Mouse (Mus musculus): ENCODE measurements at regions not wholly inside any gene's neighbourhood (a gene's known extent, or its start where the extent isn't known, plus 50 kb on each side); places are given as distances from the start of the nearest gene placed in this dataset.

DNA sequence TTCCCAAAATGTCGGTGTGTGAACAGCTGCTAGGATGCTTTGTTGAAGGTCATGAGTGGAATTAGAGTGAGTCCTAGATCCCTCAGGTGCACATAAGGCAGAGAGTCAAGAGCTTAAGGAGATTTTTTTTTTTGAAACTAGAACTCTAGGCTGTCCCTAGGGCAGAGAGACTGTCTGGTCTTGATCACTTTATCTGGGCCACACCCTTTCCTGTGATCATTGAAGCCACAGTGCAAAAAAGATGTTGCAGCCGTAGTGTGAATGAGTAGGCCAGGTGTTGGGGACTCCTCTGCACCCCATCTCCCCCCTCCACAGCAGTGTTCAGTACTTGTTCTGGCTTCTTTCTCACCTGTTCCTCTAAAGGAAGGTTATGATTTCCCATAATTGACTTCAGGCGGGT is 153.9 kb downstream of the Katnal1 start:
- no peak for DNase-seq

DNA sequence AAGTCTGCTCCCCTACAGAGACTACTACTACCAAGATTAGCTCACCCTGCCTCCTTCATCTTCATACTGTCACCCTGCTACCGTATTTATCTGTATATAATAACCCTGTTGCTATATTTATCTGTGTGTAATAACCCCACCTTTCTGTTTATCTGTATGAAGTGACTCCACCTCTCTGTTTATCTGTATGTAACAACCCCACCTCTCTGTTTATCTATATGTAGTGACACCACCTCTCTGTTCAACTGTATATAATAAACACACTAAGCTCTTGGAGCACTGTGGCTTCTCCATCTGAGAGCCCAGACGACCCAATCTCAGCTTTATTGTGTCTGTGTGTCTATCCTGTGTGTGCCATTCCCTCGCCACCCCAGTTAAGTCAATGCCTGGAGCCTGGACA is 154.7 kb downstream of the Katnal1 start:
- no peak for DNase-seq

GRCm38 (mm10) chr5:148769452-148769851 is 159.7 kb downstream of the Katnal1 start:
- no peak for DNase-seq

DNA sequence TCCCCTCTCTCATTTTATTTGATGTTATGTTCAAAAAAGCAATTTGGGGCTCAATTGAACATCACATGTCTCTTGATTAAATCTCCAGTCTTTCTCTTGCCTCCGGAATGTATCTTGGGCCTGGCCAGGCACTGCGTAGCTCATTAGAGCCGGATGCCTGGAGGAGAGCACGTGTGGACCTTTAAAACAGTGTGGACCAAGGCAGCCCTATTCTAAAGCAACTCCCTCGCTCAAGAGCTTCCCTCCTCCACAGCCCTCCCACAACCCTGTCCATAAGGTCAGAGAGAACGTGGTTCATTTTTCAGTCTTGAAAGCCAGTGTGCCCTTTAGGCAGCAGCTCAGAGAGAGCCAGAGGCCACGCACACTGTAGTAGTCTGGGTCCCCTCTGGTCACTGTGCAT is 160.8 kb downstream of the Katnal1 start:
- no peak for DNase-seq

DNA sequence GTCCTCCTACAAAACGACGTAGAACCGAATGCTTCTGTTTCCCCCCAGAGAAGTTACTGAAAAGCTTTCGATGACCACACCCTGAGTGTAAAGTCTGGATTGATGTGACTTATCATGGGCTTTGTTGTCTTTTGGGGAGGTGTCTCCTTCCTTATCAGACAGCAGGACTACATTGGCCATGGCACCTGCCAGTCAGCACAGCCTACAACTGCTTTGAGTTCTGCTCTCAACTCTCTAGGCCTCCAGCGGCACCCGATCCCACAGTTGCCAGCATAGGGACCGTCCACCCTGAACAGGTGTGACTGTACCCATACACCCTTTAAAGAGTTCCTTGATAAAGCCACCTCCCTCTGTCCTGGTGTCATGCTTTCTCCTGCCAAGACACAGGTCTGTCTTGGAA is 163.1 kb downstream of the Katnal1 start:
- no peak for DNase-seq

DNA sequence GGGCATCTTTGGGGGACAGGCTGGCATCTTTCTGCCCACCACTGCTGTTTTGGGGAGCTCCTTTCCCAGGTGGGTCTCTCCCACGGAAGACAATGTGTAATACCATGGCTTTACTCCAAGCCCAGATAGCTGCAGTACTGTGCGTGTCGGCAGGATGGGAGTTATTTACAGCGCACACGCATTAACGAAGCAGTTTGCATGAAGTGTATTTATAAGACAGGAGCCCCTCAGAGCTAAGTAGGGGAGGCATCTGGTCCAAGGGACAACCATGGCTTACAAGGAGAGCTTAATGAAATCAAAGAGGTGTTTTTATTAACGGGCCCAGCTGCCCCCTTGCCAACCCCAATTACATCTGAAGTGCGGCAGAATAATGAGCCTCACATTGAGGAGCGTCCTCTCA is 169.0 kb downstream of the Katnal1 start:
- no peak for DNase-seq

DNA sequence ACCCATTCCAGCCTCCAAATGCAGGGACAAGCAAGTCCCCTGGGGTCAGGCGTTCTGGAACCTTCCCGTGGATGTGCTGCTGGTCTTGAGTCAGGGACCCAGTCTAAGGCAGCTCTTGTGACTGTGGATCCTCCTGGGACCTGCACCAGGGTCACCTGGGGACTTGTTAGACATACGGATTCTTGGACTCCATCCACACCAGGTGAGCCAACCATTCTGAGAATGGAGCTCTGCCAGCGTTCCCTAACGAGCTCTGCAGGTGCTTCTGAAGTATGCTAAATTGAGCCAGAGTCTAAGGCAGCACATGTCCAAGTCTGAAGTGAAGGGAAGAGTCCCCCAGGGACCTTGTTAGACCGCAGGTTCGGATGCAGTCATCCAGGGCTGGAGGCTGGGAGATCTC is 170.3 kb downstream of the Katnal1 start:
- no peak for DNase-seq

DNA sequence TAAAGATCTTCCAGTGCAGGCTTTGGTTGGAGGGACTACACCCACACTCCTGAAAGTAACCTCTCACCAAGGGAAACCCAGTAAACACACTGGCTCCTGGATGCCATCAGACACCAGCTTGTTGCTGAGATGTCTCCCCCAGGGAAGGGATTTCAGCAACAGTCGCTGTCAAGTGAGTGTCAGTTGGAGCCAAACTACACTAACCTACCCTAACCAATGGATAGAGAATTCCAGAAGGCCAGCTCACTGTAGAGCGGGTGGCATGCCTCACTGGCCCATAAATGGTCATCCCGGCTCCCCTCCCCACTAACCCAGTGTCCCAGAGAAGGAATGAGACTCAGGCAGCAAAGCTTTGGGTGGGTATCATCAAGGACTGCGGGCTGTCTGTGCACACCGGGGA is 171.4 kb downstream of the Katnal1 start:
- DNase-seq, result no peak

DNA sequence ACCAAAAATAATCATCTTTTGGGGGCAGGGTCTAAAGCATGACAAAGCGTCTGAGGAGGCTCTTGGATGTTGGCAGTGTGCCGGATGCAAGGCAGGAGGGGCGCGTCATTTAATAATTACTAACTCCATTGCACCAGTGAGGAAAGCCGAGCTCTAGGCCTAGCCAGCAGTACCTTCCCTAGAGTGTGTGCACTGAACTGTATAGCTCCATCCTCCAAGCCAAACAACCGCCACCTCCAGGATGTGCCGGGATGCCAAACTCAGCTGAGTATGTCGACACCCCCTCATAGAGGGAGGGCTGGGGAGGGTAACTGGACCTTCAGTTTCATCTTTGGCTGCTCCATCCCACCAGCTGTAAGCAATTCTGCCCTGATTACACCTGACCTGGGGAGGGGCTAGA is 171.9 kb downstream of the Katnal1 start:
- no peak for DNase-seq

GRCm38 (mm10) chr5:148756246-148756930 is 172.7 kb downstream of the Katnal1 start:
- DNase-seq, result no peak

- DNase-seq, result no peak
Measured at GRCm38 (mm10) chr5:148755807-148756206, 173.3 kb downstream of the Katnal1 start.

DNA sequence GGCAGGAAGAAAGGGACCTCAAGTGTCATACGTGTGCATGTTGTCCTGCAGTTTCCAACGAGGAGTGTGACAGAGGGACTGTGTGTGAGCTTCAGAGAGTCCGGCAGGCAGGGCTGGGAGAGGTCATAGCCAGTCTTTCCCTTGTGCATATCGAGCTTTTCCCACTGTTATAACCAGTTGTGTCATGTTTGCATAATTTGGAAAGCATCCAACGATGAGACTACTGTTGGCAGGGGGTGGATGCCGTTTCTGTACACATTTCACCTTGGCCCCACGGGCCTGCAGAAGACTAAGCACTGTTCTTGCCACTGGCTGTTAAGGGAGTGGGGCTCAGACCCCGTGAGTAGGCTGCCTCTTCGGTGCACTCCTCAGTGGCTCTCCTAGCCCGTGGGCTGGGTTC is 174.2 kb downstream of the Katnal1 start:
- no peak for DNase-seq

- DNase-seq, result no peak
Measured at GRCm38 (mm10) chr5:148754363-148754762, 174.8 kb downstream of the Katnal1 start.

GRCm38 (mm10) chr5:148753457-148753856 is 175.7 kb downstream of the Katnal1 start:
- DNase-seq, result no peak

DNA sequence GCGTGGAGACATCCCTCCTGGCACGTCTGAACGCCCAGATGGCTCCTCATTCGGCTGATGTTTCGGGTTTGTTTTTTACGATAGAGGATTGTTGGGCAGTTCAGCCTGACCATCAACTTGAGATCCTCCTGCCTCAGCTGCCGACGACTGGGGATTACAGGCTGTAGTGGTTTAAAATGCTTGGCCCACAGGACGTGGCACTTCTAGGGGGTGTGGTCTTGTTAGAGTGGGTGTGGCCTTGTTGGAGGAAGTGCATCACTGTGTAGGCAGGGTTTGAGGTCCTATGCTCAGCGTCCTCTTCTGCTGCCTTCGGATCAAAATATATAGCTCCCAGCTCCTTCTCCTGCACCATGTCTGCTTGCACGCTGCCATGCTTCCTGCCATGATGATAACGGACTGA is 177.1 kb downstream of the Katnal1 start:
- no peak for DNase-seq

GRCm38 (mm10) chr5:148750002-148750734 is 179.0 kb downstream of the Katnal1 start:
- DNase-seq, result no peak

- DNase-seq, result no peak
Measured at GRCm38 (mm10) chr5:148747972-148748764, 181.0 kb downstream of the Katnal1 start.

GRCm38 (mm10) chr5:148747549-148747948 is 181.6 kb downstream of the Katnal1 start:
- DNase-seq, result no peak

DNA sequence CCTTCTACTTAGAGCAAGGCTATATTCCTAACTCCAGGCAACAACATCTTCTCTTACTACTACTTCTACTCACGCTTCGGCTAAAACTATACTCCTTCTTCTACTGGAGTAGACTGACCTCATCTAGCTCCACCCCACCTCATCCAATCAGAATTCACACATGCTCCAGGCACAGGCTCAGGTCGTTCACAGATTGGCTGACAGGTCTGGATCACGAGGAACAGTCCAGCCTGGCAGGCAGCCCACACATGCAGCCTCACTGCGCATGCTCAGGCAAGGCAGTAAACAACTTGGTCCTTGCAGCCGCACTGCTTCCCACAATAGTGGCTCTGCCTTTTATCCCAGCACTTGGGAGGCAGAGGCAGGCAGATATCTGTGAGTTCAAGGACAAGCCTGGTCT is 182.4 kb downstream of the Katnal1 start:
- peak in 1 of 2 experiments; percentile 7 for DNase-seq

- no peak for DNase-seq
Measured at GRCm38 (mm10) chr5:148744676-148745391, 184.3 kb downstream of the Katnal1 start.

DNA sequence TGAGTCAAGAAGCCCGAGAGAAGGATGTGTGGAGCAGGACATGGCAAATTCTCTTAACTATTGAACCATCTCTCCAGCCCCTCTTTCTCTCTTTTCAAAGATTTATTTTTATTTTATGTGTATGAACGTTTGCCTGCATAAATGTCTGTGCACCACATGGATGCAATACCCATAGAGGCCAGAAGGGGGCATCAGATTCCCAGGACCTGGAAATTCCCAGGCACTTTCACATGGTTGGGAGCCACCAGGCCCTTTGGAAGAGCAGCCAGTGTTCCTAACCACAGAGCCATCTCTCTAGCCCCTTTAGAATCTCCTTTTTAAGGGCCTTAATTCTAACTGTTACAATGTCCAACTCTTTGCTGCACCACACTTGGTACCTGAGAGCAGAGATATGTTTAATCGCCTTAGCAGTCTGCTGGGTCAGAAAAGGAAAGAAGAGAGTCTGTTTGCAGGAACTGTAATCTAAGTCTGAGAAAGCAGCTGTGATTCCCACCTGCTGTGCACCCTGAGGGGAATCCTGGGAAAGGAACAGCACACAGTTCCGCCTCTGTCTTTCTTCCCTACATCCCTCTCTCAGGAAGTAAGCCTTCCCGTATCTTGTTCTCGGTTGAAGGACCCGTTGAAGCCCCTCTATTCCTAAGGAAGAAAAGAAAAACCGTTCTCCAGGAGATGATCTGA is 186.8 kb downstream of the Katnal1 start:
- DNase-seq, result no peak

GRCm38 (mm10) chr5:148741267-148742004 is 187.7 kb downstream of the Katnal1 start:
- no peak for DNase-seq
